26 mouse cellular contexts compared by ENCODE assay signal in genomic region chr7:44280959-44281358, GRCm38 (mm10). TPM values are rescaled to one million over a fixed set of nuclear protein-coding genes. Genes with fewer than 3 reads are reported as not detected.
DNase-seq lines count a peak whose midpoint lies in the region; ATAC-seq and TF ChIP-seq lines count a peak whose summit lies in the region.
"Had no signal": no experiment of that assay in that cellular context is flagged by ENCODE, and none has a peak within 500 bp of the region (broad histone marks: within the 10 kb centered on the region; RNA-seq: fewer than 3 reads in every experiment).

No protein-coding gene starts in this region.

- peak; percentile 39 for DNase-seq in lung, postnatal 0 days (ENCODE audit: low spot score)
- DNase-seq in lung, postnatal 10 days = no peak
- no peak for DNase-seq in CH12.LX (ENCODE audit: extremely low read depth)
- DNase-seq in right cerebral cortex, postnatal 25 days = no peak
- DNase-seq in liver, embryonic 11.5 days (ENCODE audit: low spot score) = no peak
- DNase-seq: adrenal gland, postnatal 36 days; cerebellum, adult 8-10 months; gastrocnemius, adult 2 months; heart, adult 11 months; heart, postnatal 4 days; kidney, adult 9 months; kidney, postnatal 36 days; layer of hippocampus, postnatal 36 days; liver; lung, adult 18-20 months; thymus, postnatal 14 days had no signal

- H3K4me3 ChIP-seq in lung, postnatal 0 days (ENCODE audit: low read depth, low read length) = no peak overlapping the region
- no peak overlapping the region for H3K4me3 ChIP-seq in CH12.LX (replicated peaks in 1 of 3; ENCODE audit: low read depth in 2 of 3, low read length in 2 of 3, poor library complexity in 1 of 3)
- H3K4me3 ChIP-seq in liver, embryonic 11.5 days (ENCODE audit: low read depth, low read length) = no peak overlapping the region
- H3K4me3 ChIP-seq: gastrocnemius, adult 2 months had no signal

- dilution Hi-C loops in CH12.LX (cut with MboI; ENCODE audit: extremely low pct_ligation_motif_present, extremely low pct_unique_long_range_greater_than_20kb, low sequenced_read_pairs) = no loop called here

- 47% methylated on average over 1 of the region's 1 CpGs for WGBS in lung, postnatal 0 days
- 43% methylated on average over 1 of the region's 1 CpGs for WGBS in liver, embryonic 11.5 days

- H3K79me2 ChIP-seq in CH12.LX (replicated peaks; ENCODE audit: control insufficient read depth, extremely low read depth, insufficient read depth, poor library complexity, severe bottlenecking) = no peaks in the 10 kb centered on the region

- TF ChIP-seq RAD21 in CH12.LX (IDR thresholded peaks at IDR 0.05; ENCODE audit: low read depth, low read length) = no peak

- H3K9ac ChIP-seq in lung, postnatal 0 days (replicated peaks; ENCODE audit: low read depth) = no peak overlapping the region
- H3K9ac ChIP-seq in CH12.LX (ENCODE audit: insufficient read depth, low read depth) = no peak overlapping the region
- no peak overlapping the region for H3K9ac ChIP-seq in liver, embryonic 11.5 days (ENCODE audit: low read depth, low read length)

- no peaks in the 10 kb centered on the region for H3K36me3 ChIP-seq in lung, postnatal 0 days (ENCODE audit: insufficient read depth, low read length)
- no peaks in the 10 kb centered on the region for H3K36me3 ChIP-seq in CH12.LX (replicated peaks in 1 of 2; ENCODE audit: control insufficient read depth in 1 of 2, insufficient read depth in 1 of 2, low read length in 1 of 2)
- no peaks in the 10 kb centered on the region for H3K36me3 ChIP-seq in liver, embryonic 11.5 days (ENCODE audit: control insufficient read depth, insufficient read depth, low read length)

- TF ChIP-seq EP300 in lung, postnatal 0 days (IDR thresholded peaks at IDR 0.05) = no peak
- TF ChIP-seq EP300 in CH12.LX (IDR thresholded peaks at IDR 0.05; ENCODE audit: low read length) = no peak

- no peak for TF ChIP-seq POLR2A in CH12.LX (IDR thresholded peaks at IDR 0.05; ENCODE audit: low read depth, low read length)

- no peaks in the 10 kb centered on the region for H3K27me3 ChIP-seq in lung, postnatal 0 days (replicated peaks; ENCODE audit: insufficient read depth, low read length)
- H3K27me3 ChIP-seq in CH12.LX (replicated peaks) = peaks cover 46% of the 10 kb centered on the region
- no peaks in the 10 kb centered on the region; the same call in 1 of the 2 replicates for H3K27me3 ChIP-seq in liver, embryonic 11.5 days (replicated peaks; ENCODE audit: control insufficient read depth, insufficient read depth, low read length)

- no peak overlapping the region for H3K4me2 ChIP-seq in lung, postnatal 0 days (replicated peaks; ENCODE audit: low read depth, low read length)
- H3K4me2 ChIP-seq in CH12.LX (ENCODE audit: insufficient read depth, low read depth, poor library complexity, severe bottlenecking) = no peak overlapping the region
- no peak overlapping the region for H3K4me2 ChIP-seq in liver, embryonic 11.5 days

- TF ChIP-seq CTCF in lung, postnatal 0 days (IDR thresholded peaks at IDR 0.05) = no peak
- TF ChIP-seq CTCF in CH12.LX (conservative IDR thresholded peaks at IDR 0.05 in 1 of 2, IDR thresholded peaks at IDR 0.05 in 1 of 2; ENCODE audit: low read depth in 2 of 2, low read length in 2 of 2) = no peak

- no peaks in the 10 kb centered on the region for H3K4me1 ChIP-seq in lung, postnatal 0 days (ENCODE audit: insufficient read depth, low read depth, low read length)
- H3K4me1 ChIP-seq in CH12.LX (ENCODE audit: control insufficient read depth in 1 of 2, insufficient read depth in 2 of 2) = no peaks in the 10 kb centered on the region
- no peaks in the 10 kb centered on the region for H3K4me1 ChIP-seq in liver, embryonic 11.5 days (replicated peaks; ENCODE audit: control insufficient read depth, insufficient read depth, low read length)

- in situ Hi-C loops in CH12.LX (cut with MboI; ENCODE audit: low pct_ligation_motif_present, low pct_unique_long_range_greater_than_20kb, low sequenced_read_pairs) = no loop called here

- no peak for ATAC-seq in lung, postnatal 0 days
- ATAC-seq in common myeloid progenitor, adult 5-6 weeks (replicated peaks; ENCODE audit: low read depth, poor library complexity, severe bottlenecking) = peak; percentile 74
- ATAC-seq in neutrophil, adult 5-6 weeks (ENCODE audit: extremely low read depth, insufficient number of reproducible peaks, low FRiP score, poor library complexity, severe bottlenecking) = 0 out of 2 replicates have a peak, but pooled peaks have one; percentile 43
- ATAC-seq in liver, embryonic 11.5 days (replicated peaks; ENCODE audit: low FRiP score) = no peak
- ATAC-seq: activated CD4-positive, CD25-positive, alpha-beta regulatory T cell, adult 4 months had no signal

- H3K27ac ChIP-seq in lung, postnatal 0 days (ENCODE audit: low read length) = no peak overlapping the region
- H3K27ac ChIP-seq in CH12.LX (ENCODE audit: insufficient read depth, low read depth) = no peak overlapping the region
- H3K27ac ChIP-seq in liver, embryonic 11.5 days (ENCODE audit: low read depth, low read length) = no peak overlapping the region
- H3K27ac ChIP-seq: gastrocnemius, adult 2 months had no signal

- H3K9me3 ChIP-seq in lung, postnatal 0 days (ENCODE audit: low read length) = no peaks in the 10 kb centered on the region
- peaks cover 6% of the 10 kb centered on the region for H3K9me3 ChIP-seq in CH12.LX (replicated peaks; ENCODE audit: low read length)
- H3K9me3 ChIP-seq in liver, embryonic 11.5 days (ENCODE audit: control insufficient read depth, low read length) = 0 out of 2 replicates have a peak, but pooled peaks cover 4% of the 10 kb centered on the region

TF ChIP-seq in CH12.LX, 34 proteins besides CTCF, POLR2A, EP300 and RAD21:
- TF ChIP-seq MAZ (IDR thresholded peaks at IDR 0.05; ENCODE audit: low read depth, low read length) (no peak), HCFC1 (IDR thresholded peaks at IDR 0.05; ENCODE audit: low read depth, low read length) (peak; percentile 50), E2F4 (IDR thresholded peaks at IDR 0.05; ENCODE audit: insufficient replicate concordance, low read depth, low read length) (no peak), MXI1 (IDR thresholded peaks at IDR 0.05; ENCODE audit: low read depth, low read length) (no peak)

RNA-seq across cellular contexts. Expression of gene Gm15517, which starts 19.7 kb away (rescaled TPM):
- not detected in 2 replicates for polyA plus RNA-seq in lung, postnatal 0 days (2015; fragmentation: Nextera tagmentation; extraction: Ambion mirVana)
- total RNA-seq in CH12.LX (2012; rRNA removed) = not detected in 2 replicates
- total RNA-seq in CH12.LX (2014; rRNA removed) = not detected in 2 replicates
- not detected in 2 replicates for polyA plus RNA-seq in CH12.LX (2012; ENCODE audit: insufficient read length, low read depth)
- not detected in 2 replicates for total RNA-seq in common myeloid progenitor, adult 5-6 weeks (2017)
- not detected in 2 replicates for total RNA-seq in neutrophil, adult 5-6 weeks (2017)
- not detected in 2 replicates for polyA plus RNA-seq in liver, embryonic 11.5 days (2014; fragmentation: Nextera tagmentation; extraction: Ambion mirVana)
- total RNA-seq: adrenal gland, postnatal 36 days; gastrocnemius, adult 2 months; heart, postnatal 4 days; layer of hippocampus, postnatal 36 days; left cerebral cortex, postnatal 36 days had no signal
- polyA plus RNA-seq: activated CD4-positive, CD25-positive, alpha-beta regulatory T cell, adult 4 months; cortical plate, adult 2 months; embryonic facial prominence, embryonic 14.5 days; heart, embryonic 14.5 days; intestine, embryonic 14.5 days; spleen, adult 2 months; stomach, embryonic 16.5 days had no signal

RNA-seq across cellular contexts. Expression of gene Acp4, which starts 23.8 kb away (rescaled TPM):
- polyA plus RNA-seq in lung, postnatal 0 days (2015; fragmentation: Nextera tagmentation; extraction: Ambion mirVana) = not detected in 2 replicates
- total RNA-seq in CH12.LX (2012; rRNA removed) (0.08 TPM in 1 of 2 replicates, not detected in the other), CH12.LX (2014; rRNA removed) (not detected in 2 replicates)
- polyA plus RNA-seq in CH12.LX (2012; ENCODE audit: insufficient read length, low read depth) = 0.33 and 0.57 TPM in 2 replicates
- total RNA-seq in common myeloid progenitor, adult 5-6 weeks (2017) = not detected in 2 replicates
- not detected in 2 replicates for total RNA-seq in neutrophil, adult 5-6 weeks (2017)
- not detected in 2 replicates for polyA plus RNA-seq in liver, embryonic 11.5 days (2014; fragmentation: Nextera tagmentation; extraction: Ambion mirVana)
- total RNA-seq: adrenal gland, postnatal 36 days; gastrocnemius, adult 2 months; heart, postnatal 4 days; layer of hippocampus, postnatal 36 days; left cerebral cortex, postnatal 36 days had no signal
- polyA plus RNA-seq: activated CD4-positive, CD25-positive, alpha-beta regulatory T cell, adult 4 months; cortical plate, adult 2 months; heart, embryonic 14.5 days; intestine, embryonic 14.5 days; spleen, adult 2 months had no signal

RNA-seq across cellular contexts. Expression of gene Clec11a, which starts 25.7 kb away (rescaled TPM):
- 2.1 and 2.5 TPM in 2 replicates for polyA plus RNA-seq in lung, postnatal 0 days (2015; fragmentation: Nextera tagmentation; extraction: Ambion mirVana)
- total RNA-seq in CH12.LX (2012; rRNA removed) (0.89 and 0.97 TPM in 2 replicates), CH12.LX (2014; rRNA removed) (0.46 and 0.69 TPM in 2 replicates)
- polyA plus RNA-seq in CH12.LX (2012; ENCODE audit: insufficient read length, low read depth) = 0.38 and 0.53 TPM in 2 replicates
- total RNA-seq in common myeloid progenitor, adult 5-6 weeks (2017) = 2.7 and 5.5 TPM in 2 replicates
- 3.3 and 4.3 TPM in 2 replicates for total RNA-seq in neutrophil, adult 5-6 weeks (2017)
- 0.90 and 1.1 TPM in 2 replicates for polyA plus RNA-seq in liver, embryonic 11.5 days (2014; fragmentation: Nextera tagmentation; extraction: Ambion mirVana)

RNA-seq across cellular contexts. Expression of gene Shank1, which starts 29.1 kb away (rescaled TPM):
- polyA plus RNA-seq in lung, postnatal 0 days (2015; fragmentation: Nextera tagmentation; extraction: Ambion mirVana) = 0.23 and 0.27 TPM in 2 replicates
- total RNA-seq in CH12.LX (2012; rRNA removed) (under 0.01 and 0.04 TPM in 2 replicates), CH12.LX (2014; rRNA removed) (not detected in 2 replicates)
- polyA plus RNA-seq in CH12.LX (2012; ENCODE audit: insufficient read length, low read depth) = 0.07 and 0.12 TPM in 2 replicates
- total RNA-seq in common myeloid progenitor, adult 5-6 weeks (2017) = not detected in 2 replicates
- total RNA-seq in neutrophil, adult 5-6 weeks (2017) = 2.1 and 5.9 TPM in 2 replicates
- 0.62 and 0.69 TPM in 2 replicates for polyA plus RNA-seq in liver, embryonic 11.5 days (2014; fragmentation: Nextera tagmentation; extraction: Ambion mirVana)
- polyA plus RNA-seq: activated CD4-positive, CD25-positive, alpha-beta regulatory T cell, adult 4 months had no signal

RNA-seq across cellular contexts. Expression of gene 2410002F23Rik, which starts 34.4 kb away (rescaled TPM):
- 45.2 and 51.3 TPM in 2 replicates for polyA plus RNA-seq in lung, postnatal 0 days (2015; fragmentation: Nextera tagmentation; extraction: Ambion mirVana)
- 44.4 and 64.0 TPM in 2 replicates for total RNA-seq in CH12.LX (2012; rRNA removed)
- 67.0 and 69.6 TPM in 2 replicates for total RNA-seq in CH12.LX (2014; rRNA removed)
- polyA plus RNA-seq in CH12.LX (2012; ENCODE audit: insufficient read length, low read depth) = 91.0 and 96.1 TPM in 2 replicates
- total RNA-seq in common myeloid progenitor, adult 5-6 weeks (2017) = 97.3 and 107 TPM in 2 replicates
- 55.9 and 59.7 TPM in 2 replicates for total RNA-seq in neutrophil, adult 5-6 weeks (2017)
- 109 and 117 TPM in 2 replicates for polyA plus RNA-seq in liver, embryonic 11.5 days (2014; fragmentation: Nextera tagmentation; extraction: Ambion mirVana)

Comparison
In these comparisons a context has a peak if more than half of its experiments do, and no peak if none do; other contexts are left out.
1. ATAC-seq: peak in common myeloid progenitor, adult 5-6 weeks (single experiment) and neutrophil, adult 5-6 weeks (single experiment); none in lung, postnatal 0 days (single experiment) and liver, embryonic 11.5 days (single experiment).